Mouse (Mus musculus) hindbrain, embryonic 13.5 days (tissue): ENCODE results near the gene Ccin. TPM values are rescaled to one million over a fixed set of nuclear protein-coding genes. Genes with fewer than 3 reads are reported as not detected.

Source experiments
- ATAC-seq: fragments of 200-750 bp; cut with Nextera tagmentation; 2 replicates; pipeline ENCODE4 v1.8.0; 2017; ENCODE audit warnings: moderate TSS enrichment; ENCODE audit not compliant: low FRiP score
- H3K27ac ChIP-seq: fragments of 300-500 bp; sonication (generic); 2 replicates; pipeline ENCODE4 v1.5.1; 2015; ENCODE audit warnings: inconsistent platforms, mild to moderate bottlenecking, moderate library complexity
- H3K27me3 ChIP-seq: fragments of 300-500 bp; sonication (generic); 2 replicates; pipeline ENCODE4 v1.6.1; 2015; ENCODE audit warnings: mild to moderate bottlenecking, inconsistent platforms
- H3K36me3 ChIP-seq: fragments of 300-500 bp; sonication (generic); 2 replicates; pipeline ENCODE4 v1.6.1; 2015; ENCODE audit warnings: mild to moderate bottlenecking, inconsistent platforms
- H3K4me1 ChIP-seq: fragments of 300-500 bp; sonication (generic); replicated peaks from 2 replicates; pipeline ENCODE4 v1.6.1; 2015; ENCODE audit warnings: inconsistent platforms
- H3K4me2 ChIP-seq: fragments of 300-500 bp; sonication (generic); 2 replicates; pipeline ENCODE4 v1.6.1; 2015; ENCODE audit warnings: inconsistent platforms, mild to moderate bottlenecking, moderate library complexity
- H3K4me3 ChIP-seq: fragments of 300-500 bp; sonication (generic); 2 replicates; pipeline ENCODE4 v1.5.1; 2015; ENCODE audit warnings: mild to moderate bottlenecking, inconsistent platforms
- H3K9ac ChIP-seq: fragments of 300-500 bp; sonication (generic); 2 replicates; pipeline ENCODE4 v1.6.1; 2015; ENCODE audit warnings: mild to moderate bottlenecking, inconsistent platforms
- H3K9me3 ChIP-seq: fragments of 300-500 bp; sonication (generic); 2 replicates; pipeline ENCODE4 v1.6.1; 2016; ENCODE audit warnings: inconsistent platforms
- WGBS: fragments of 180-500 bp; shearing (Covaris S2); methylation state at CpG from one replicate; pipeline ENCODE4 v1.1.7; 2015; 5-methylcytosine and 5-hydroxymethylcytosine counted together
- polyA plus RNA-seq: library from polyadenylated mRNA; unstranded; fragments of >200 nt; fragmentation: Nextera tagmentation; extraction: Ambion mirVana; gene quantifications from 2 replicates; pipeline ENCODE4 v1.2.1, GENCODE M21; 2015

Gene Ccin
- polyA plus RNA-seq, 1 experiment from 2014 or later = not detected

DNA sequence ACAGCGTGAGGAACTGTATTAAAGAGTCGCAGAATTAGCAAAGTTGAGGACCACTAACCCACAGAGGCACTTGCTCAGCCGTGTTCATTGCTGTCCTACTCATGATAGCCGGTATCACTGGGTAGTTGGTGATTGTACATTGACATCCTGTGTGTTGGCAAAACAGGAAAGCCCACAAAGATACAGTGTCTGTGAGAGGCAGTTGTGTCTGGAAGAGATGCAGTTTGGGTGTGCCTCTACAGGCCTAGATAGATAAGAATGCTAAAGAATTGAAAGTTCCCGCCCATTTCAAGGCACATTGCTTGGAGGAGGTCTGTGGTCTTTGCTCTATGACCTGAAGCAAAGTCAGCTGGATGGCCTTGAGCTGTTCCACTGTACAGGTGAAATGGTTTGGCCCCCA, 20.8 kb downstream of the Ccin start, which contains the start of gene Clta:
Clta (plus strand) TSS at position 327 of the 400 bp plus-strand sequence.
- Histone ChIP-seq H3K27me3 (no peaks in the 10 kb centered on the region), H3K4me3 (no peak within 1 kb of the TSS), H3K4me2 (no peak within 1 kb of the TSS), H3K9me3 (no peaks in the 10 kb centered on the region), H3K27ac (no peak within 1 kb of the TSS), H3K36me3 (no peaks in the 10 kb centered on the region), H3K9ac (no peak within 1 kb of the TSS), H3K4me1 (no peaks in the 10 kb centered on the region)
- WGBS = 93% methylated on average over 5 of the region's 5 CpGs
- ATAC-seq = no peak

- no peaks in the 10 kb centered on the region for H3K27me3 ChIP-seq
- WGBS = 80% methylated on average over 3 of the region's 3 CpGs
- ATAC-seq = no peak
- H3K9me3 ChIP-seq = no peaks in the 10 kb centered on the region
- H3K36me3 ChIP-seq = no peaks in the 10 kb centered on the region
- H3K4me3 ChIP-seq = no peak overlapping the region
- H3K9ac ChIP-seq = no peak overlapping the region
- no peak overlapping the region for H3K4me2 ChIP-seq
- H3K4me1 ChIP-seq = no peaks in the 10 kb centered on the region
- H3K27ac ChIP-seq = no peak overlapping the region
Observed at GRCm38 (mm10) chr4:44004623-44005409, 21.5 kb downstream of the Ccin start.

DNA sequence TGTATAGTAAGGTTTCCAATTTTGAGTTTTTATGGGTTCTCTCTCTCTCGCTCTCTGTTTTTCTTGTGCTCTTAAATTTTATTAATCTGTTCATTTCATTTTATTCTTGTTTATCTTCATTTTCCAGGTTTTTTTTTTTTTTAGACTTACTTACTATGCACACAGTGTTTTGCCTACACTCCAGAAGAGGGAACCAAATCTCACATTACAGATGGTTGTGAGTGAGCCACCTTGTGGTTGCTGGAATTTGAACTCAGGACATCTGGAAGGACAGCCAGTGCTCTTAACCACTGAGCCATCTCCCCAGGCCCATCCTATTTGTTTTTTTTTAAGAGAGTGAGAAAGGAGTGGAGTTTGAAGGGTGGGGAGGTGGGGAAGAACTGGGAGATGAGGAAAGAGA, 26.9 kb downstream of the Ccin start:
- no peaks in the 10 kb centered on the region for H3K27me3 ChIP-seq
- H3K27ac ChIP-seq = no peak overlapping the region
- ATAC-seq = no peak
- H3K4me1 ChIP-seq = peaks cover 25% of the 10 kb centered on the region
- no peak overlapping the region for H3K9ac ChIP-seq
- no peaks in the 10 kb centered on the region for H3K36me3 ChIP-seq
- H3K9me3 ChIP-seq = no peaks in the 10 kb centered on the region
- no peak overlapping the region for H3K4me3 ChIP-seq
- WGBS = 97% methylated on average over 1 of the region's 1 CpGs
- H3K4me2 ChIP-seq = no peak overlapping the region

DNA sequence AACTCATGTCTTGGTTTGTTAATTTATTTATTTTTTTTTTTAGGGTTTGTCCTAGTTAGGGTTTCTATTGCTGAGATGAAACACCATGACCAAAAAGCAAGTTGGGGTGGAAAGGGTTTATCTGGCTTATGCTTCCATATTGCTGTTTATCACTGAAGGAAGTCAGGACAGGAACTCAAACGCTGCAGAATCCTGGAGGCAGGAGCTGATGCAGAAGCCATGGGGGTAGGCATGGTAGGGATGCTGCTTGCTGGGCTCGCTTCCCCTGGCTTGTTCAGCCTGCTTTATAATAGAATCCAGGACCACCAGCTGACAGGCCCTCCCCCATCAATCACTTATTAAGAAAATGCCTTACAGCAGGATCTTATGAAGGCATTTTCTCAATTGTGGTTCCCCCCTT, 27.6 kb downstream of the Ccin start:
- Histone ChIP-seq H3K4me1 (peaks cover 31% of the 10 kb centered on the region), H3K4me2 (no peak overlapping the region), H3K9ac (no peak overlapping the region), H3K36me3 (no peaks in the 10 kb centered on the region), H3K27ac (no peak overlapping the region), H3K27me3 (no peaks in the 10 kb centered on the region), H3K9me3 (no peaks in the 10 kb centered on the region), H3K4me3 (no peak overlapping the region)
- WGBS = 48% methylated on average over 2 of the region's 2 CpGs
- ATAC-seq = no peak

GRCm38 (mm10) chr4:44011799-44012198, 28.5 kb downstream of the Ccin start:
- H3K36me3 ChIP-seq = 0 out of 2 replicates have a peak, but pooled peaks cover 7% of the 10 kb centered on the region
- peak overlapping the region; percentile 100 for H3K4me3 ChIP-seq
- H3K9me3 ChIP-seq = no peaks in the 10 kb centered on the region
- ATAC-seq = no peak
- peak overlapping the region; percentile 81; the same call in 1 of the 2 replicates for H3K27ac ChIP-seq
- peak overlapping the region; percentile 93 for H3K4me2 ChIP-seq
- H3K27me3 ChIP-seq = no peaks in the 10 kb centered on the region
- 77% methylated on average over 3 of the region's 3 CpGs for WGBS
- peak overlapping the region; percentile 76 for H3K9ac ChIP-seq
- H3K4me1 ChIP-seq = peaks cover 39% of the 10 kb centered on the region

GRCm38 (mm10) chr4:44012376-44013367, 29.4 kb downstream of the Ccin start:
- Histone ChIP-seq H3K27ac (peak overlapping the region; percentile 81), H3K4me2 (peak overlapping the region; percentile 93), H3K4me3 (peak overlapping the region; percentile 100), H3K36me3 (0 out of 2 replicates have a peak, but pooled peaks cover 10% of the 10 kb centered on the region), H3K9me3 (no peaks in the 10 kb centered on the region), H3K9ac (peak overlapping the region; percentile 99), H3K27me3 (no peaks in the 10 kb centered on the region), H3K4me1 (peaks cover 39% of the 10 kb centered on the region)
- WGBS = under 1% methylated on average over 77 of the region's 77 CpGs
- peak; percentile 98 for ATAC-seq

DNA sequence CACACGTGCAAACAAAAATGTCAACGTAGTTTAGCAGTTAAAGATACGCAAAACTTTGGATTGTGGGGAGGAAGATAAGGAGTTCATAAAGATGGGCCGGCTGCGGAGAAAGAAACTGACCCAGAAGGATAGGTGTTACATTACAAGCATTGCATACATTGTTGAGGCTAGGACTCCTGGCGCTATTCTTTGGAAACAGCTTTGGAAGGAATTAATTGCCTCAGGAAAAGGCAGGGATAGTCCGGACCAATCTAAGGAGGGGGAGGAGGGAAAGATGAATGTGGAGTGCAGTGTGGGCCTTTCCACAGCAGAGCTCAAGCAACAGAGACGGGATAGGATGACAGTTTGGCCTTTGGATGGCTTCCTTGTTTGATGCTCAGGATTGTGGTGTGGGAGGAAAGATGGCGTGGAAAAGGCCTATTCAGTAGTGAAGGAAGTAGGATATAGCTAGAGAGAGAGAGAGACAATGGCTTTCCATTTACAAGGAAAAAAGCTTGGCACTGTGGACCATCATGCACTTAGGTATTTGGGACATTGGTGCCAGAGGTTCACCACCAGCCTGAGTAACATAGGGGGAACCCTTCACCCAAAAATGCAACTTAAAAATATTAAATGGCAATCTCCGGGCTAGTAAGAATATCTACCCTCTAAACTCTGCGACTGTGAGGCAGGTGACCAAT, 30.2 kb downstream of the Ccin start:
- no peaks in the 10 kb centered on the region for H3K9me3 ChIP-seq
- H3K4me3 ChIP-seq = peak overlapping the region; percentile 100
- H3K27ac ChIP-seq = no peak overlapping the region
- ATAC-seq = no peak
- 33% methylated on average over 11 of the region's 11 CpGs for WGBS
- H3K4me2 ChIP-seq = peak overlapping the region; percentile 93
- H3K4me1 ChIP-seq = peaks cover 39% of the 10 kb centered on the region
- peak overlapping the region; percentile 99 for H3K9ac ChIP-seq
- H3K27me3 ChIP-seq = no peaks in the 10 kb centered on the region
- peaks cover 14% of the 10 kb centered on the region for H3K36me3 ChIP-seq

- Histone ChIP-seq H3K9me3 (no peaks in the 10 kb centered on the region), H3K9ac (no peak overlapping the region), H3K27ac (no peak overlapping the region), H3K4me1 (peaks cover 39% of the 10 kb centered on the region), H3K4me2 (no peak overlapping the region), H3K4me3 (no peak overlapping the region), H3K36me3 (peaks cover 39% of the 10 kb centered on the region), H3K27me3 (no peaks in the 10 kb centered on the region)
- WGBS = 94% methylated on average over 4 of the region's 4 CpGs
- no peak for ATAC-seq
Observed at GRCm38 (mm10) chr4:44016071-44016470, 32.8 kb downstream of the Ccin start.

GRCm38 (mm10) chr4:44016791-44017190, 33.5 kb downstream of the Ccin start:
- H3K4me3 ChIP-seq = no peak overlapping the region
- H3K27ac ChIP-seq = no peak overlapping the region
- no peak overlapping the region for H3K9ac ChIP-seq
- H3K36me3 ChIP-seq = peaks cover 46% of the 10 kb centered on the region
- no peak overlapping the region for H3K4me2 ChIP-seq
- ATAC-seq = no peak
- no peaks in the 10 kb centered on the region for H3K9me3 ChIP-seq
- WGBS = 94% methylated on average over 12 of the region's 12 CpGs
- no peaks in the 10 kb centered on the region for H3K27me3 ChIP-seq
- peaks cover 38% of the 10 kb centered on the region for H3K4me1 ChIP-seq

DNA sequence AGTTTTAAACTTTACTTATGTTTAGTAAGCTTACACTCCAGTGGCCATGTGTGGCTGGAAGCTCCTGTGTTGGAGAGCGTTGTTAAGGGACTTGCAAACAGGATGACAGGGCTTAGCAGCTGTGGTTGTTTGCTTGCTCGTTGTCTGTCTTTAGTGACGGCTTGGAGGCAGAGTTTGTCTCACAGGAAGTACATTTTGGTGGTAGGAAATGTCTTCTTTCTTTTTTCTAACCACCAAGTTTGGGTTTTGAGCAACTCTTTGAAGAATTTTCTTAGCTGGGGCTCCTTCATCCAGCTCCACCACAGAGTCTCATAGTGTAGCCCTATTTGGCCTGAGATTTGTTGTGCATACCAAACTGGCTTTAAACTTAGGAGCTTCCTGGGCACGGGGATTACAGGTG, 39.0 kb downstream of the Ccin start:
- no peaks in the 10 kb centered on the region for H3K4me1 ChIP-seq
- H3K4me3 ChIP-seq = no peak overlapping the region
- no peak for ATAC-seq
- H3K36me3 ChIP-seq = peaks cover 92% of the 10 kb centered on the region
- no peak overlapping the region for H3K4me2 ChIP-seq
- no peak overlapping the region for H3K9ac ChIP-seq
- H3K27me3 ChIP-seq = no peaks in the 10 kb centered on the region
- 92% methylated on average over 4 of the region's 4 CpGs for whole genome bisulfite sequencing
- no peaks in the 10 kb centered on the region for H3K9me3 ChIP-seq
- H3K27ac ChIP-seq = no peak overlapping the region

GRCm38 (mm10) chr4:44022766-44023165, 39.5 kb downstream of the Ccin start:
- Histone ChIP-seq H3K27me3 (no peaks in the 10 kb centered on the region), H3K9ac (no peak overlapping the region), H3K4me2 (no peak overlapping the region), H3K27ac (no peak overlapping the region), H3K4me1 (no peaks in the 10 kb centered on the region), H3K9me3 (no peaks in the 10 kb centered on the region), H3K4me3 (no peak overlapping the region), H3K36me3 (peaks cover 96% of the 10 kb centered on the region)
- no peak for ATAC-seq
- WGBS = 94% methylated on average over 11 of the region's 11 CpGs

GRCm38 (mm10) chr4:44023681-44024080, 40.4 kb downstream of the Ccin start:
- no peak overlapping the region for H3K27ac ChIP-seq
- whole genome bisulfite sequencing = 96% methylated on average over 9 of the region's 9 CpGs
- no peaks in the 10 kb centered on the region for H3K9me3 ChIP-seq
- no peak for ATAC-seq
- H3K9ac ChIP-seq = no peak overlapping the region
- H3K4me2 ChIP-seq = no peak overlapping the region
- no peak overlapping the region for H3K4me3 ChIP-seq
- no peaks in the 10 kb centered on the region for H3K4me1 ChIP-seq
- no peaks in the 10 kb centered on the region for H3K27me3 ChIP-seq
- peaks cover 100% of the 10 kb centered on the region for H3K36me3 ChIP-seq
